Mouse (Mus musculus) C2C12 (cell line): ENCODE results near the gene Arhgap28.

Experiments used
- CEBPB ChIP-seq: IDR thresholded peaks from one replicate; pipeline ENCODE4 v1.6.1; 2011; ENCODE audit warnings: low read depth, mild to moderate bottlenecking, control low read depth, moderate library complexity
- CTCF ChIP-seq: IDR thresholded peaks from one replicate; pipeline ENCODE4 v1.5.1; 2011; ENCODE audit not compliant: control insufficient read depth, insufficient read depth, insufficient read length
- FOSL1 ChIP-seq: IDR thresholded peaks from one replicate; pipeline ENCODE4 v1.8.0; 2011; ENCODE audit warnings: mild to moderate bottlenecking, low read length; ENCODE audit not compliant: poor library complexity, insufficient read depth, severe bottlenecking
- MAX ChIP-seq: IDR thresholded peaks from one replicate; pipeline ENCODE4 v1.6.1; 2011; ENCODE audit warnings: mild to moderate bottlenecking, control low read depth
- MYOD1 ChIP-seq: IDR thresholded peaks from one replicate; pipeline ENCODE4 v1.6.1; 2011; ENCODE audit warnings: low read depth; ENCODE audit not compliant: control insufficient read depth, insufficient read length
- USF1 ChIP-seq: IDR thresholded peaks from one replicate; pipeline ENCODE4 v1.6.1; 2011; ENCODE audit warnings: low read depth, mild to moderate bottlenecking, control low read depth, moderate library complexity

- no peak for TF ChIP-seq CTCF
- TF ChIP-seq MYOD1, result no peak
- no peak for TF ChIP-seq MAX
- no peak for TF ChIP-seq USF1
- TF ChIP-seq FOSL1, result no peak
- no peak for TF ChIP-seq CEBPB
Observed at GRCm38 (mm10) chr17:68019466-68020065, 15.6 kb upstream of the Arhgap28 start.
